Mouse (Mus musculus) cerebellum, postnatal 4 days (tissue): Measurements from ENCODE around the gene Lmntd2.
"Not testable (repeated sequence)": the region's sequence is repeated elsewhere in the genome, so short reads cannot be mapped to it uniquely, and the experiment has no call there.

ENCODE experiments used
- DNase-seq, 2 experiments: peaks; one replicate each; pipeline ENCODE4 v3.0.0; 2022; ENCODE audit warnings: low spot score in 2 of 2, mixed read lengths in 1 of 2

Lmntd2 gene

GRCm38 (mm10) chr7:141213605-141214235 lies at the start of gene Lmntd2:
Gene Lmntd2, minus strand, starts transcription at chr7:141214080.
- DNase-seq, result no peak

- DNase-seq, result no peak
These were observed 49.8 kb upstream of the Lmntd2 start for GRCm38 (mm10) chr7:141263640-141264039.

GRCm38 (mm10) chr7:141261480-141261879 lies 47.6 kb upstream of the Lmntd2 start:
- no peak for DNase-seq

- DNase-seq, result no peak
These were observed 42.3 kb upstream of the Lmntd2 start for GRCm38 (mm10) chr7:141256159-141256558.

- DNase-seq, result not testable (repeated sequence)
These were observed 36.6 kb upstream of the Lmntd2 start for GRCm38 (mm10) chr7:141250486-141250885.

GRCm38 (mm10) chr7:141231551-141231950 lies 17.7 kb upstream of the Lmntd2 start:
- no peak for DNase-seq

GRCm38 (mm10) chr7:141231111-141231510 lies 17.2 kb upstream of the Lmntd2 start:
- DNase-seq, result no peak

GRCm38 (mm10) chr7:141230570-141230969 lies 16.7 kb upstream of the Lmntd2 start:
- DNase-seq, result no peak

- no peak for DNase-seq
These were observed 15.8 kb upstream of the Lmntd2 start for GRCm38 (mm10) chr7:141229702-141230101.

GRCm38 (mm10) chr7:141228279-141229067 lies 14.6 kb upstream of the Lmntd2 start, which contains the start of gene Phrf1:
Gene Phrf1, plus strand, starts transcription at chr7:141228784.
- DNase-seq, result peak; percentile 95 to 98

- DNase-seq, result no peak
These were observed 13.9 kb upstream of the Lmntd2 start for GRCm38 (mm10) chr7:141227796-141228195.

- DNase-seq, result no peak
These were observed 12.7 kb upstream of the Lmntd2 start for GRCm38 (mm10) chr7:141226535-141226934.

GRCm38 (mm10) chr7:141222696-141223215 lies 8.9 kb upstream of the Lmntd2 start:
- no peak for DNase-seq

- DNase-seq, result no peak
These were observed 8.2 kb upstream of the Lmntd2 start for GRCm38 (mm10) chr7:141222126-141222467.

GRCm38 (mm10) chr7:141221249-141222125 lies 7.6 kb upstream of the Lmntd2 start:
- DNase-seq, result peak; percentile 90 to 95

- DNase-seq, result no peak
These were observed 6.5 kb upstream of the Lmntd2 start for GRCm38 (mm10) chr7:141220377-141220776.

GRCm38 (mm10) chr7:141219558-141220099 lies 5.7 kb upstream of the Lmntd2 start:
- DNase-seq, result no peak

GRCm38 (mm10) chr7:141218557-141219133 lies 4.8 kb upstream of the Lmntd2 start:
- DNase-seq, result no peak

- no peak for DNase-seq
These were observed 4.3 kb upstream of the Lmntd2 start for GRCm38 (mm10) chr7:141218141-141218540.

- no peak for DNase-seq
These were observed 3.6 kb upstream of the Lmntd2 start for GRCm38 (mm10) chr7:141217343-141218013.

- DNase-seq, result no peak
These were observed 3.0 kb upstream of the Lmntd2 start for GRCm38 (mm10) chr7:141216894-141217293.
